Mouse (Mus musculus) MN1 (cell line): ENCODE measurements around the gene Cfap61.

Experiments used
- DNase-seq: peaks from one replicate; pipeline ENCODE4 v3.0.0-alpha.2; 2016; ENCODE audit warnings: low spot score

Cfap61 gene

GRCm38 (mm10) chr2:146010816-146011215 lies 76.2 kb downstream of the Cfap61 start:
- peak; percentile 11 for DNase-seq

GRCm38 (mm10) chr2:146015341-146016186 lies 81.0 kb downstream of the Cfap61 start:
- no peak for DNase-seq

GRCm38 (mm10) chr2:146022846-146023245 lies 88.3 kb downstream of the Cfap61 start:
- no peak for DNase-seq

GRCm38 (mm10) chr2:146043640-146044039 lies 109.1 kb downstream of the Cfap61 start:
- DNase-seq: no peak

- peak; percentile 65 for DNase-seq
Measured at GRCm38 (mm10) chr2:146044926-146045890, 110.6 kb downstream of the Cfap61 start.

- DNase-seq: no peak
Measured at GRCm38 (mm10) chr2:146047691-146048090, 113.1 kb downstream of the Cfap61 start.

GRCm38 (mm10) chr2:146048221-146048829 lies 113.7 kb downstream of the Cfap61 start:
- no peak for DNase-seq

GRCm38 (mm10) chr2:146049339-146049738 lies 114.8 kb downstream of the Cfap61 start:
- DNase-seq: no peak

GRCm38 (mm10) chr2:146050069-146050468 lies 115.5 kb downstream of the Cfap61 start:
- peak; percentile 58 for DNase-seq

- DNase-seq: no peak
Measured at GRCm38 (mm10) chr2:146051334-146051733, 116.8 kb downstream of the Cfap61 start.

GRCm38 (mm10) chr2:146057123-146057522 lies 122.5 kb downstream of the Cfap61 start:
- no peak for DNase-seq

- DNase-seq: no peak
Measured at GRCm38 (mm10) chr2:146058791-146059190, 124.2 kb downstream of the Cfap61 start.

GRCm38 (mm10) chr2:146061421-146062300 lies 127.1 kb downstream of the Cfap61 start:
- DNase-seq: no peak

- no peak for DNase-seq
Measured at GRCm38 (mm10) chr2:146062330-146063092, 127.9 kb downstream of the Cfap61 start.

GRCm38 (mm10) chr2:146063093-146064074 lies 128.8 kb downstream of the Cfap61 start:
- DNase-seq: no peak

GRCm38 (mm10) chr2:146067364-146067763 lies 132.8 kb downstream of the Cfap61 start:
- DNase-seq: no peak

- DNase-seq: no peak
Measured at GRCm38 (mm10) chr2:146073300-146073699, 138.7 kb downstream of the Cfap61 start.

GRCm38 (mm10) chr2:146077117-146077516 lies 142.5 kb downstream of the Cfap61 start:
- DNase-seq: no peak

- DNase-seq: no peak
Measured at GRCm38 (mm10) chr2:146080282-146080681, 145.7 kb downstream of the Cfap61 start.
